Mouse (Mus musculus) ES-E14 (cell line): Measurements from ENCODE around the gene Adgrv1.

Source experiments
- HCFC1 ChIP-seq: IDR thresholded peaks from 2 replicates; pipeline ENCODE4 v1.6.1; 2012; ENCODE audit warnings: low read length, inconsistent platforms, borderline replicate concordance; ENCODE audit not compliant: insufficient read depth
- ZNF384 ChIP-seq: IDR thresholded peaks from 2 replicates; pipeline ENCODE4 v1.6.1; 2012; ENCODE audit warnings: low read depth, low read length, inconsistent platforms

DNA sequence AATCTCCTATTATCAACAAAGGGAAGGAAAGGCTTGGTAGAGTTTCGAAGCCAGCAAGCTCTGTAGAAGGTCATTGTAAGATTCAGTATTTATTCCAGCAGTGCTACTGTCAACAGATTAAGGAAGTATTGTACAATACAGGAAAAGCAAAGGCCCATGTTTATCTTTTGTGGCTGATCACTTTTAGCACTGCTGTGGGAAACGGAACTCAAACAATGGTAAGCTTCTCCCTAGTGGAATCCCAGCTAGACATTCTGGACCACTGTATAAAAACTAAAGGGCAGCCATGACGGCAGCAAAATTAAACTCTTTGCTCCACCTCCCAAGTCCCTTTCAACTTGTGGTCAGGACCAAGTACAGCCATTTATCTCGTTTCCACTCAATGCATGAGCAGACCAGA lies 402.8 kb downstream of the Adgrv1 start:
- TF ChIP-seq HCFC1, result no peak
- no peak for TF ChIP-seq ZNF384
